Mouse (Mus musculus) mammary gland, adult 2 months (tissue): ENCODE measurements around the gene Islr. TPM values are rescaled to one million over a fixed set of nuclear protein-coding genes. Genes with fewer than 3 reads are reported as not detected.

Source experiments
- polyA plus RNA-seq: library from polyadenylated mRNA; depleted of rRNA; stranded (reverse); fragments of >200 nt; gene quantifications from 2 replicates; pipeline ENCODE4 v1.2.3, GENCODE M21; 2012; ENCODE audit warnings: low replicate concordance; rRNA removed

The Islr gene
- polyA plus RNA-seq = 331 and 412 TPM in 2 replicates

GRCm38 (mm10) chr9:58203516-58204447 is at the start of gene Islr, which contains the start of gene Islr2:
Islr (minus strand) TSS chr9:58204306.
Islr2 (minus strand) TSS chr9:58204319.

DNA sequence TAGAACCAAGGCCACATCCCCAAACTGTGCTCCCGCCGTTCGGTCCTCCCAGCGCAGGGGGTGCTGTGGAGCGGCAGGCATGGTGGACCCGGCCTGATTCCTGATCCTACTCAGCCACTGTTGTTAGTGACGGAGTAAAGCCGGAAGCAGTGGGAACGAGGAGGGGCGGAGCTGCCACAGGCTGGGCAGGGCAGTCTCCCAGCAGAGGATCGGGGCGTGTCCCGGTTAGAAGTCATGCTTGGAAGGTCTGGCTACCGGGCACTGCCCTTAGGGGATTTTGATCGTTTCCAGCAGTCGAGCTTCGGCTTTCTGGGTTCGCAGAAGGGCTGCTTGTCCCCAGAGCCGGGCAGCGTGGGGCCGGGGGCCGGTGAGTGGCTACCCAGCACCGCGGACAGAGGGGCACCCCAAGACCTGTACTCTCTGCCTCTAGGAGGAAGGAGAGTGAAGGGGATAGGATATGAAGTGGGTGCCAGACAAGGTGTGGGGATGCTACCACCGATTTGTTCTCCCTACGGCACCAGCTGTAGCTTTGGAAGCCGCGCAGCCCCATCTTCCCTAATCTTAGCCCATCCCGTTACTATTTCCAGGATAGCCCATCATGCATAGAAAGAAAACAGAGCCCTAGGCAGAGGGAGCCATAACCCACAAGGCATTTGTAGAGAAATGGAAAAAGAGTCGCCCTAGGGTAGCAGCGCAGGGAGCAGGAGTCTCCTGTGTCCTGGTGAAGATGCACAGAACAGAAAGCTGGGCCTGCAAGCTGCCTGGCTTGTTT is 49.1 kb upstream of the Islr start, which contains the start of gene Stoml1:
Stoml1 (plus strand) TSS at position 132 of the 772 bp plus-strand sequence.

GRCm38 (mm10) chr9:58249592-58250192 is 45.6 kb upstream of the Islr start, which contains the start of gene Pml:
Pml (minus strand) TSS chr9:58249786.

GRCm38 (mm10) chr9:58118671-58119070 is 85.4 kb downstream of the Islr start, which contains the start of gene Ccdc33:
Ccdc33 (minus strand) TSS chr9:58118823.

Other genes starting within 250 kb of the Islr start
- 1.1 and 1.8 TPM in 2 replicates for gene Cyp11a1, start 197.9 kb downstream of the Islr start, polyA plus RNA-seq
- 9.5 and 12.0 TPM in 2 replicates for gene Stra6, start 140.5 kb downstream of the Islr start, polyA plus RNA-seq
- 0.45 and 0.55 TPM in 2 replicates for gene Ccdc33, start 85.5 kb downstream of the Islr start, polyA plus RNA-seq
- 10.5 and 11.5 TPM in 2 replicates for gene Islr2, start within 50 bp of the Islr start, polyA plus RNA-seq
- 50.9 and 62.5 TPM in 2 replicates for gene Pml, start 45.5 kb upstream of the Islr start, polyA plus RNA-seq
- 48.2 and 49.1 TPM in 2 replicates for gene Stoml1, start 48.9 kb upstream of the Islr start, polyA plus RNA-seq
- 222 and 354 TPM in 2 replicates for gene Loxl1, start 108.9 kb upstream of the Islr start, polyA plus RNA-seq
- gene Tbc1d21, start 166.1 kb upstream of the Islr start, polyA plus RNA-seq = not detected in 2 replicates